Mouse (Mus musculus): Measurements from ENCODE around the gene Vps45. TPM values are rescaled to one million over a fixed set of nuclear protein-coding genes. Genes with fewer than 3 reads are reported as not detected.
A peak's percentile ranks its signal among the peaks of the same experiment; 100 is the strongest.
"Not testable (repeated sequence)": the region's sequence is repeated elsewhere in the genome, so short reads cannot be mapped to it uniquely, and the experiment has no call there.

Vps45 gene
- polyA plus RNA-seq, 1 experiment, result 20.3 TPM

DNA sequence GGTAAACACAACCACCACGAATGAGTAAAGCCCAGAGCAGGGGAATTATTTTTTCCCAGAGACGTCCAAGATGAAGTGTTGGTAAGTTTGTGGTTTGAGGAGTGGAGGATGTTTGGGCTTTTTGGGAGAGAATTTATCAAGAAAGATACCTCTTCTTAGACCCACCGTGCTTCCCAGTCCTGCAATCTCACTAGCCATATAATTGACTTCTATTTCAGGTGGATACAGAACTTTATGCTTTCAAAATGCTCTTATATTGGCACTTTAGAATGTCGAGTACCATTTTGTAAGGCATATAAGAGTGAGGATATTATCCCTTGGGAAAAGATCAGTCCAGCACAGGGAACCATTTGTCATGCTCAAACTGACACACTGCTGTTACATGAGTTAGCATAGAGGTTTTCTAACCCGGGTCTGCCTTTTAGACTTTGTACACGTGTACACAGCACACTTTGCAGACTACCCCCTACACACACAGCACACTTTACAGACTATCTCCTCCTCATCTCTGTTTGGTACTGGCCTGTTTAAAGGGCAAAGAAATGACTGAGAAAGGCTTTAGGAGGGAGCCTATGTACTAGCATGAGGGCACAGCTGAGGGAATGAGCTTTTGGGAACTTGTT is 61.7 kb downstream of the Vps45 start:
- DNase-seq (ENCODE audit: low spot score), result no peak

DNA sequence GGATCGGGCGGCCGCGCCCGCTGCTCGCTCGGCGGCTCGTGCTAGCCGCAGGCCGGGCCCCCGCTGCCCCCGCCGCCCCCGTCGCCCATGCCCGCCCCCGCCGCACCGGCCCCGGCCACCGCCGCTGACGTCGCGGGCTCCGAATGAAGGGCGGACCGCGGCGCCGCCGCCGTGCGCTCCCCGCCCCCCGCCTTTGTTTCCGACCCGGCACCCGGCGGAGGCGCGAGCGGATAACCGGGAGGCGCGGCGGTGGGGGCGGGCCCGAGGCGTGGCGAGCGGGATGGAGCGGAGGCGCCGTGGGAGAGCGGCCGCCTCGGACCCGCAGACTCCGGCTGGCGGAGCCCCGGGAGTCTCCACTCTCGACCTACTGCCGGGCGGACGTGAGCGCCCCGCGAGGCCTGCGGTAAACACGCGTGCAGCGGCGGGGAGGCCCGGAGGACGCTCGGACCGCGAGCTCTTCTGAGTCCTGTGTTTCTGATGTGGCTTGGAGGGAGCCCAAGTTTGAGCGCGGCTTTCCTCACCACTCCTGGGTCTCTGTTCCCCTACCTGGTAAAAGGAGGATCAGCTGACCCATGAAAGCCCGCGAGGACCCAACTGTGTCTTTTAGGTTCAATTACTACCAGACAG is 62.4 kb downstream of the Vps45 start, which contains the start of gene Plekho1:
Gene Plekho1, minus strand, starts transcription at position 200 of the 627 bp plus-strand sequence.
- DNase-seq (ENCODE audit: low spot score), result peak; percentile 59

DNA sequence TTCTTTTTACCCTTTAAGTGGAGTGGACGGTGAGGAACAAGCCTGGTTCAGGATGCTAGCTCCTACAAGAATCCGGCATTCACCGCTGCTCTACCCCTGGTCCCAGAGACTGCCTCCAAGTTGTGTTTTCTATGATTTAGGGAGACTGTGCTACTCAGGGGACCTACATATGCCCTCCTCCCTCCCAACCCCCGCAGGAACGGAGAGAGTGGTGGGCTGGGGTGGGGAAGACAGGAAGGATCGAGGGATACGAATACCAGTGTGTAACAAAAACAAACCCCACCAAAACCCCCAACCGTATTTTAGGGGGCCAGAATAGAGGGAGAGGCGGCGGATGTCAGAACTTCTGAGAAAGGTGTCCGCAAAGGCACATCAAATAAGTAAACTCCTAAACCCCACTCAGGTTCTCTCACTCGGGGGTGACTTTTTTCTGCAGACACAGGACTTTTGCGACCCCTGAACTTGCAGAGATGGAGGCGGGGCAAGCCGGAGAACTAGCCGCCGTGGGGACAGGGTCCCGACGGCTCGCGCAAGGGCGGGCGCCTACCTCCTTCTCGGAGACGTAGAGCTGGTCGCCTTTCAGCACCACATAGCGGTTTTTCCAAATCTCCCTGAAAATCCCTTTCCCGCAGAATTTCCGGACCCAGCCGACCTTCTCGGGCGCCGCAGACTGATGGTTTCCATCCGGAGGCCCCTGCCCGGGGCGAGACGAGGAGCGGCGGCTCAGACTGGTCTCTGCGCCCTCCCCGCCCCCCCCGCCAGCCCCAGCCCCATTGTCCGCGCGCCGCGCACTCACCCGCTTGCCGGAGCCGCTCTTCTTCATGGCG is 63.1 kb downstream of the Vps45 start:
- no peak for DNase-seq (ENCODE audit: low spot score)

DNA sequence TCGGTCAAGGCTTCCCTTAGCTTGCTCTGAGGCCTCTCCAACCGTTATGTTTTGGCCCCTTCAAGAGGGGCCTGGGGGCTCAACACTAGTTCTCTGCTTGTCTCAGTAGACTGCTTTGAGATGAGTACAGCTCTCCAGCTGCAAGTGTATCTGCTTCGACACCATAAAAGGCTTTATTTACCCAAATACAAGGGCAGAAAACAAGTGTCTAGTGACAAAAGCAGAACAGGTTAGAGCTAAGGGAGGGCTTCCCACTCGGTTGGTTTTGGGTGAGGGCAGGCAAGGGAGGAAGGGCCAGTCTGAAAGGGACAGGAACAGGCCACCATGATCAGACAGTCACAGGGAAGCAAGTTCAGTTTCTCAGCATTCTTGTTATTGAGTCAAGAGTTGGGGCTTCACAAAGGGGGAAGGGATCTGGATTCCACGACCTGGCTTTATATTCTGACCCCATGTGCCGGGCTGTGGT is 63.9 kb downstream of the Vps45 start:
- DNase-seq (ENCODE audit: low spot score), result no peak

DNA sequence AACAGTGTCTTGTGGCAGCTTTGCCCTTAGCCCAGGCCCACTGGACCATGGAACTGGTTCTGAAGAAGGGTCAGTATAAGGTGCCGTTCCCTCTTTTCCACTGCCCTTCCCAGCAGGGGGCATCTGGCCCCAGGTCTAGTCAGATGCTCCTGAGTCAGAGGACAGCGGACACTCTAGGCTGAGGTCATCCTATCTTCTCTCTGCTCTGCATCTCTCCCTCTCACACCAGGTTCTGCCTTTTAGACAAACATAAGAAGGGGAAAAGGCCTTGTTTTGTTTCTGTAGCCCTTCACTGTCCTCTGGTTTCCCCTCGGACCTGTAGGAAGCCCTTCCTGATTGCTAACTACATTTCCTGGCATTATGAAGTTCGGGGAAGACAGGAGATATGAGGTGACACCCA is 64.4 kb downstream of the Vps45 start:
- DNase-seq (ENCODE audit: low spot score), result no peak

DNA sequence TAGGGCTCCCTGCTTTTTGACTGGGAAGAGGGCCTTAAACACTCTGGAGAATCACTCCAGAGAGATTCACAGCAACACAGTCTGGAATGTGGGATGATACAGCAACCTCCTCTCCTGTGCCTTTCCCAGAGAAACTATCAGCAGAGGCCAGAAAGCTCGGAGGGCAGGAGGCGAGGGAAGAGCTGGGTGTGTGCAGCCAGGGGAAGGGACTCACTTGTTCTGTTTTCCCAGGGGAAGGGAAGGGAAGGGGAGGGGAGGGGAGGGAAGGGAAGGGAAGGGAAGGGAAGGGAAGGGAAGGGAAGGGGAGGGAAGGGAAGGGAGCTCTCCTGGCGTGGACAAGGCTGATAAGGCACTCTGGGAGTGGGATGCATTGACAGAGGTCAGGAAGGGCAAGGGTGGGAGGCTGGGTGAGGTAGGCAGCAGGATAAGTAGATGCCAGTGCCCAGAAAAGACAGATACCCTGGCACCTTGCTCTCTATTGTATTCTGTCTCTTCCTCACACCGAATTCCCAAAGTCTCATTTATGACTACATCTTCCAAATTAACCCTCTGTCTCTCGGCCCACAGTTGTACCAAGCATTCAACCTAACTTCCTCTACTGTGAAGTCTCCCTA is 65.2 kb downstream of the Vps45 start:
- DNase-seq (ENCODE audit: low spot score), result no peak

DNA sequence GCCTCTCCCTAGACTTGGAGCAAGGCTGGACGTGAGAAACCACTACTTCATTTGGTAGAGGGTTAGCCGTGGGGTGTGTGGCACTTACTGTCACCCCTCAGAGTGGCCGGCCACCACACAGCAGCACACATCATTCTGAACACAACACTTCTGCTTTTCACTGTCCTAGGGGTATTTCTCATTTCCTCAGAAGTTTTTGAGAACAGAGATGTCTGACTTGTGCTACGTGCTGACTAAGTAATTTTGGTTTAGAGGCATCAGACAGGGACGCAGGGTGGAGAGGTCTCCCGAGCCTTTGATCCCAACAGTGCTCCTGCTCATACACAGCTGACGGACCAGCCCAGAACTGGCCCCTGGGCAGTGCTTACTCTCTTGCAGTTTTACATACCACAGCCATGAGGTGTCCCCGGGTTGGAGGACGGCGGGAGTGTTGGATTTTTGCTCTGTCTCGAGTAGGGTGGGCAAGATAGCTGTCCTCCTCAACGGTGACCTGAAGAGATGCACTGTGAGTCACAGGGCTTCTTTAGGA is 67.8 kb downstream of the Vps45 start:
- no peak for DNase-seq (ENCODE audit: low spot score)

DNA sequence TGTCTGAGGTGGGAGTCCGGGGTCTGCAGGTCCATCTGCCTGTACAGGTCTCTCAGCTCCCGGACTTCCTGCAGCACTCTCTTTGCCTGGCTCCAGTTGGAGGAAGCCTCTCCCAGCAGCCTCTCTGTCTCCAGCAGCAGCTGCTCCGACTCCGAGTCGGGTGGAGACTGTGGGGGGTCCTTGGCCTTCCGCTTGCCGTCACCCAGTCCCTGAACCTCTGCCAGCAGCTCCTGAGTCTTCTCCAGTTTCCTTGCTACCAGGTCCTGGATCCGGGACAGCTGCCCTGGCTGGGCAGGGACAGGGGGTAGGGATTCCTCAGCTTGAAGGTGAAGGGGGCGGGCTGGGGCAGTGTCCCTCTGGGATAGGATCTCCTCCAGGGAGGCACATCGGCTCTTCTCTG is 69.3 kb downstream of the Vps45 start:
- DNase-seq (ENCODE audit: low spot score), result no peak

DNA sequence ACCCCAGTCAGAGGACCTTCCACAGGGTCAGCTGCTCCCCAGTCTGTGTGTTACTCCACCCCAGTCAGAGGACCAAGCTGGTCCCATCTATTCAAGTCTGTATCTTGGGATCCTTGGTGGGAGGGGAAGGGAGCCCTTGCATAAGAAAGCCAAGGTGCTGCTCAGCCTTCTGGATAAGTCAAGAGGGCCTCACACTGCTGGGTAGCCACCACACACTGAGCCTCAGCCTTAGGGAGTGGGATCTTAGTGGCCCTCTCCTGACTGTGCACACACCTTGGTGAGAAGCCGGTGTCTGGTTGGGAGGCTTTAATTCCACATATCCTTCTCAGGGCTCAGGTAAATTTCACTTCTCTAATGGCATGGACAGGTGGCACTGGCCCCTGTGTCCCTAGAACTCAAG is 70.1 kb downstream of the Vps45 start:
- no peak for DNase-seq (ENCODE audit: low spot score)

DNA sequence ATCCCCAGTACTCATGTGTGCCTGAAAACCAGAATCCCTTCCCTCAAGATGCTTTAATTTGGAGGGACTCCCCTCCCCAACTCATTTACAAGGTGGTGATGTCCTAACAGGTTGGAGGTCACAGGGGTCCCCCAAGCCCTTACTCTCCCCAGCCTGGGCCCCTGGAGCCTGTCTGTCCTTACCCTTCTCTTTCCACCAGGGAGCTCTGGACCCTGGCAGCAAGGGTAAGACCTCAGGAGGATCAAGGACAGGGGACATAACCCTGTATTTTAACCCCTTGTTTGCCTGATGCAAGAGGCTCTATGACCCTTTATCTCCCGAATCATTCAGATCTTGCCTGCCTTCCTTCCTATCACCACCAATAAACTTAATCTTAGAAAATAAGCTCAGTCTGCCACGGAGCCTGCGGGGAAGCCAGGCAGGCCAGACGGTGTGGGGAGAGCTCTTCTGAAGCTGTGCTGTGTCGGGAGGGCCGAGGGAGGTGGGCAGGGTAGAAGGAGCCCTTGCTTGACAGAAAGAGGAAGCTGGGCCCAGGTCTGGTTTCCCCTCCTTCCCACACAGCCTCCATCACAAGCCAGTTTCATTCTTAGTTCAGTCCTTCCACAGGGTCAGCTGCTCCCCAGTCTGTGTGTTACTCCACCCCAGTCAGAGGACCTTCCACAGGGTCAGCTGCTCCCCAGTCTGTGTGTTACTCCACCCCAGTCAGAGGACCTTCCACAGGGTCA is 70.7 kb downstream of the Vps45 start:
- no peak for DNase-seq (ENCODE audit: low spot score)

DNA sequence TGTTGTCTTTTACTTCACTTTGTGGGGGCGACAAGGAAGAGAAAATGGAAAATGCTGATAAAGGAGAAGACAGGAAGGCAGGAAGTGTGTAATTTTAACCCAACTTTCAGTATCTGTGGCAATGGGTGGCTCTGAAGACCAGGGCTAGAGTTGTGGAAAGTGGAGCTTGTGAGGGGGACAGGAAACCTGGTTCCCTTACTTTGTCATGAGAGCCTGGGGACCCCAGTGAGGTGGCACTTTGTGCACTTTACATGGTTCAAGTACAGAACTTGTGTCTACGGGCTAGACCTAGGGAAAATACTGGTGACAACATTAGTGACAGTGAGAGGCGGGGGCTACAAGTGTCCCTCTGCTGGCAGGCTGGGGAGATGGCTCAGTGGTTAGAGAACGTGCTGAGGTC is 71.3 kb downstream of the Vps45 start:
- no peak for DNase-seq (ENCODE audit: low spot score)

DNA sequence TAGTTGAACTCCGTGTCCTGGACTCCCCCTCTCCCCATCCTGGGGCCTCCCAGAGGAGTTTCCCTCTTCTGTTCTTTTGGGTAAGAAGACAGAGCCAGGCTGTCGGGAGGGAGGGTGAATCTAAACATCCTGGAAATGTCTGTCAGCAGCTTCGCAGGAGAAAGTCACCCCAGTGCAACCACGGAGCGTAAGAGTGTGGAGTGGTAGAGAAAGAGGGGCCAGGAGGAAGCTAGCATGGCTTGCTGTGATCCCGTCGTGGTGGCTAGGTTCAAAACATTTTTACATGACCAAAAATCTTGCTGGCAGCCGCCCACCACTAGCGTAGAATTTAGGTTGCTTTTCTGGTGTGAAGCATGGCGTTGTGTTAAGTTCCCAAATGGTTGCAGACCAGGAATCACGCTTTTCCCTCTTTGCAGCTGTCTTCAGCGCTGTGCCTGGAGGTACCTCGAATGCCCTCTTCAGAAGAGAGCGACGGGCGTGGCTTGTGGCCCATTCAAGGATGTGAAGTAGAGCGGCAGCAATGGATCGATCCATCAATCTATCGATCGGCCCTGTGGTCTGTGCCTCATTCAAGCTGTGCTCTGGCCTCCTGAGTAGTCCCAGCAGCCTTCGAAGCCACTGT is 72.2 kb downstream of the Vps45 start:
- DNase-seq (ENCODE audit: low spot score), result no peak

DNA sequence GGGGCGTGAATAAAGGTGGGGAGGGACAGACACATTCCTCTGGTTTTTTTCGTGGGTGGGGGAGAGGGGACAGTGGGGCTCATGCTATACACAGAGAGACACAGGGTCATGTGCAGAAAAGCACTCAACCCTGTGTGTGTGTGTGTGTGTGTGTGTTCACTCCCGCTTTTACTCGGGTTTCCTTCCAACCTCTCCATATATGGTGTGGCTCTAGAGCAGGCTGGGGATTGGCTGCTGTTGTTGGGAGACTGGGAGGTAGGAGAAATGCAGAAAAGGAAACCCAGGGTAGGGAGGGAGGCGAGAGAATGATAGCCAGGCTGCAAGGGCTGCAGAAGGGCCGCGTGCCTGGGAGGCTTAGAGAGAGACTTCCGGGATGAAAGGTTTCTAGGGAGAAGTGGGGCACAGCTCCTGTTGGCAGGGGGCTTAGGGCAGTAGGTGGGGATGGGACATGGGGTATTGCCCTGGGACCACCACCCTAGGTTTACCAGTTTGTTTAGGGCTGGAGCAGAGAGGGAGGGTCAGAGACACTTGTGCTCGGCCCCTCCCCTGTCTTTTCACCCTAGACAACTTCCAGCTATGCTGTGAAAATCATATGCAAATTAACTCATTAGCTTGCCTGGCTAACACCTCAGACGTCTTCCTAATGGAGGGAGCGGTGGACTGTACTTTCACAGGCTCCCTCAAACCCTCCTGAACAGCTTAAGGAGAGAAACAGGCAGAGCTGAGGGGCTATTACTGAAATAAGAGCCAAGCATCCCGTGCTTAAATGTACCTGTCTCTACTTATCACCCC is 72.9 kb downstream of the Vps45 start:
- no peak for DNase-seq (ENCODE audit: low spot score)

DNA sequence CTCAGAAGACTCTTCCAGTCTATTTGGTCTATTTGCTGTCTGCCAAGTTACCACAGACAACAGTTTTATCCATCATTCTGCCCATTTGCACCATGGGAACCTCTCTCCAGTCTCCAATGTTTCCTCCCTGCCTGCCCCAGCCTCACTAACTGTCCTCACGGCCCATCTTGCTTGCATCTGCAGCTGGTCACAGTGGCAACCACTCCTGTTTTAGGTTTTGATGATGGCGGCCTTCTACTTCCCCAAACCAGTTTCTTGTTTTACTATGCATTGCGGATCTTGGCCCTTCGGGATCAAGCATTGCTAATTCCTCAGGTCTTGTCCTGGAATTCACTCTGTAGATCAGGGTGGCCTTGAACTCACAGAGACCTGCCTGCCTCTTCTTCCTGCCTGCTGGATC is 76.1 kb downstream of the Vps45 start:
- no peak for DNase-seq (ENCODE audit: low spot score)

DNA sequence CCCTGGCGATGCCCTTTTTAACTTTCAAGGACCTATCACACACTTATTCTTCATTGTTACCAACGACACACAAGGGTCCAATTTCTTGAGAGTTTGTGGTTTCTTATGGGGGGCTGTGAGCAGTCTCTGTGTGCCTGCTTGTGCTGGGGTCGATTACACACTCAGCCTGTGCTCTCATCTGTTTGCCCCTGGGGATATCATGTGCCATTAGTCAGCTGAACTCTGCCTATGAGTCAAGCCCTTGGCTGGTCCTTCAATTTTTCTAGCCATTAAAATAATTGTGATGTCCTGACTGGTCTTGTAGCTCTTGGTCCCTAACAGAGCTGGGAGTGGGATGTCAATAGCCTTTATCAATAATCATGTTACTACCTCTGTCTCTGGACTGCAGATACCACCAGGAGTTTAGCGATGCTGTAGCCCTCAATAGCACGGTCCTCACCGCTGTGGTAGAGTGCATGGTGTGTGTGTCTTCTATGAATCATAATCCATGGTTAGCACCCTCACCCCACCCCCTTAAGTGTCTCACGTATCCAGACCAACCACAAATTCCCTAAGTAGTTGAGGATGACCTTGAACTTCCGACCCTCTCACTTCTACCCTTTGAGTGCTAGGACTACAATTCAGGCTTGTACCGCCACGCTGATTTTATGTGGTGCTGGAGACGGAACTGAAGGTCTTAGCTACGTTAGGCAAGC is 77.8 kb downstream of the Vps45 start:
- no peak for DNase-seq (ENCODE audit: low spot score)

DNA sequence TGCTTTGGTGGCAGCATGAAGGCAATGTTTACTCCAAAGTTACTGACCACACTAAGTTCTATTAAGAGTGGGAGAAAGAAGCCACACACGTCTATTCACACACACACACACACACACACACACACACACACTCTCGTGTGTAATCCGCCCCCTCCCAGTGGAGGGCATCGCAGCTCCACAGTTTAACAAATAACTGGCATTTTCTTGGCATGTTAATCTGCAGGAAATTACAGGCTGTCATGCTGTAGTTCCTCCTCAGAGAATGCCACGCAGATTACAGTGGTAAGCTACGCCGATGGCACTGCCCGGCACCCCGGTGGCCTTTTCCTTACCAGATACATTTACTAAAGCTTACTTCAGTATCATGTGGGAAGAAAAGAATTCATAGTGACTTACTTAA is 80.0 kb downstream of the Vps45 start:
- no peak for DNase-seq (ENCODE audit: low spot score)

DNA sequence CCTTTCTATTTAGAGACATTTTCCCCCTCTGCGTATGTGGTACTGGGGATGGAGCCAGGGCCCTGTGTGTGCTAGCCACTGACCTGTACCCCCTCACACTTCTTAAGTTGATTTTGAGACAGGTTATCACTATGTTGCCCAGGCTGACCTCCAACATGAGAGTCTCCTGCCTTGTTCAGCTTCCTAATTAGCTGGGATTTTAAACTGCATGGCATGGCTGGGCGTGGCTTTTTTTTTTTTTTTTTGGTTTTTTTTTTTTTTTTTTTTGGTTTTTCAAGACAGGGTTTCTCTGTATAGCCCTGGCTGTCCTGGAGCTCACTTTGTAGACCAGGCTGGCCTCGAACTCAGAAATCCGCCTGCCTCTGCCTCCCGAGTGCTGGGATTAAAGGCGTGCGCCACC is 80.7 kb downstream of the Vps45 start:
- not testable (repeated sequence) for DNase-seq (ENCODE audit: low spot score)

DNA sequence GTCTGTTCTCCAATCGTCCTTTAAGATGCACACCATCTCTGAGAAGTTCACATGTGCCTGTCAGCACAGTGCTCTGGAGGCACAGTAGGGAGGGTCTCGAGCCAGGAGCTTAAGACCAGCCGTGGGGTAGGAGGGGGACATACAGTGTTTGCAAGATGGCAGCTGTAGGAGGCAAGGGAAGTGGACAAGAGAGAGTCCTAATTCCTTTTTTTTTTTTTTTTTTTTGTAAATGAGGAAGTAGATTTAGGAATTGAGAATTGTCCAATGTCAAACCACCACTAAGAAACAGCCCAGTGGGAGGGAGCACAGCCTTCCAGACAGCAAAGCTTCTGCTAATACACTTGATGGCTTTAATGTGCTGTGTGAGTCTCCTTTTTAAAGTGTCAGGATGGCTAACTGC is 81.2 kb downstream of the Vps45 start:
- no peak for DNase-seq (ENCODE audit: low spot score)

DNA sequence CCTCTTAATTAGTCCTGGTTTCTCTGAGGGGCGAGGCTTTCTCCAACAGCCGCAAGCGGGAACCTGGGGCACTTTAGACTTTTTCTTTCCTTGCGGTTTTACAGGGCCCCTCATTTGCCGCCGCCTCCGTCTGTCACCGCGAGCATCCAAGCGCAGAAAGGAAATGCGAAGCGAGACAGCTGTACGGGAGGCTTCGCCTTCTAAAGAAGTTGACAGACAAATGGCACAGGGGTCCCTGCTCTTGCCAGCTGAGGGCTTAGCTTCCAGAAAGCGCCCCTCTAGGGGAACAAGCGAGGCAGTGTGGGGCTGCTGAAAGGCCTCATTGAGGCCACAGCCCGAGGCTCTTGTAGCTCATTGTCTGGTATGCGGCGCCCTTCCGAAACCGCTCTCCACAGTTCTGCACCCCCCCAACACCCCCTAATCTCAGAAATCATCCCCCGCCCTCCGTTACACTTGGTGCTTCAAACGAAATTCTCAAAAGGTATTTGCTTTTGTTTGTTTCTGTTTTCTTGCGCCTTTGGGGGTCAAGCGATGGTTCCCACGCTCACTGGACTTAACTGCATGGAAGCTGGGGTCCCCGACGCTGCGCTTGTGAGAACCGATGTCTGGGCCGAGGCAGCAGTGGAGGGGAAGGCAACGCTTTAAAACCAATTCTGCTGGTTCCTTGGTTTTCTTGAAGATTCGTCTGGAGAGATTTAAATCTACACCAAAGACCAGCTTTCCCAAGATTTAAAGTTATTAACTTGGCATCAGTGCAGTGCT is 85.2 kb downstream of the Vps45 start:
- no peak for DNase-seq (ENCODE audit: low spot score)
